In genomic region chr13:42828978-42829377, GRCm38 (mm10) we compare ENCODE assay signal across 8 mouse cellular contexts.
DNase-seq lines count a peak whose midpoint lies in the region; ATAC-seq and TF ChIP-seq lines count a peak whose summit lies in the region.

No protein-coding gene starts in this region.

- H3K9me3 ChIP-seq in CH12.LX (replicated peaks; ENCODE audit: low read length), result peaks cover 12% of the 10 kb centered on the region
- no peaks in the 10 kb centered on the region for H3K9me3 ChIP-seq in heart, embryonic 13.5 days
- H3K9me3 ChIP-seq in liver, embryonic 16.5 days (replicated peaks; ENCODE audit: control insufficient read depth, low read length), result no peaks in the 10 kb centered on the region

- no peak overlapping the region for H3K9ac ChIP-seq in CH12.LX (ENCODE audit: insufficient read depth, low read depth)
- H3K9ac ChIP-seq in heart, embryonic 13.5 days, result no peak overlapping the region
- H3K9ac ChIP-seq in liver, embryonic 16.5 days (ENCODE audit: low read depth, low read length), result no peak overlapping the region

- peaks cover 8 to 15% of the 10 kb centered on the region in 2 experiments for H3K4me1 ChIP-seq in CH12.LX (ENCODE audit: control insufficient read depth in 1 of 2, insufficient read depth in 2 of 2)
- H3K4me1 ChIP-seq in heart, embryonic 13.5 days, result peaks cover 12% of the 10 kb centered on the region
- no peaks in the 10 kb centered on the region for H3K4me1 ChIP-seq in liver, embryonic 16.5 days (ENCODE audit: control insufficient read depth, low read depth, low read length)

- TF ChIP-seq POLR2A in CH12.LX (IDR thresholded peaks at IDR 0.05; ENCODE audit: low read depth, low read length), result no peak

- H3K4me2 ChIP-seq in CH12.LX (ENCODE audit: insufficient read depth, low read depth, poor library complexity, severe bottlenecking), result peak overlapping the region; percentile 96
- H3K4me2 ChIP-seq in heart, embryonic 13.5 days, result peak overlapping the region; percentile 41
- no peak overlapping the region for H3K4me2 ChIP-seq in liver, embryonic 16.5 days (ENCODE audit: low read depth, low read length)

- TF ChIP-seq CTCF in CH12.LX (conservative IDR thresholded peaks at IDR 0.05 in 1 of 2, IDR thresholded peaks at IDR 0.05 in 1 of 2; ENCODE audit: low read depth in 2 of 2, low read length in 2 of 2), result no peak

- no peak for ATAC-seq in heart, embryonic 13.5 days (ENCODE audit: extremely low read depth, insufficient number of reproducible peaks, low FRiP score, low TSS enrichment)
- ATAC-seq in liver, embryonic 16.5 days (ENCODE audit: low read depth), result peak; percentile 32; the same call in 1 of the 2 replicates

- no peaks in the 10 kb centered on the region for H3K36me3 ChIP-seq in CH12.LX (replicated peaks in 1 of 2; ENCODE audit: control insufficient read depth in 1 of 2, insufficient read depth in 1 of 2, low read length in 1 of 2)
- H3K36me3 ChIP-seq in heart, embryonic 13.5 days, result no peaks in the 10 kb centered on the region
- no peaks in the 10 kb centered on the region for H3K36me3 ChIP-seq in liver, embryonic 16.5 days (ENCODE audit: control insufficient read depth, insufficient read depth)

- TF ChIP-seq EP300 in CH12.LX (IDR thresholded peaks at IDR 0.05; ENCODE audit: low read length), result no peak

- dilution Hi-C loops in CH12.LX (cut with MboI; ENCODE audit: extremely low pct_ligation_motif_present, extremely low pct_unique_long_range_greater_than_20kb, low sequenced_read_pairs), result no loop called here

- H3K27ac ChIP-seq in CH12.LX (ENCODE audit: insufficient read depth, low read depth), result no peak overlapping the region
- H3K27ac ChIP-seq in heart, embryonic 13.5 days (replicated peaks), result peak overlapping the region; percentile 21
- no peak overlapping the region for H3K27ac ChIP-seq in liver, embryonic 16.5 days (ENCODE audit: low read length)

- peak; percentile 6 for DNase-seq in adrenal gland, adult 8-10 months
- no peak for DNase-seq in adrenal gland, adult 18-20 months (ENCODE audit: low spot score in 2 of 2)
- no peak for DNase-seq in CH12.LX (ENCODE audit: extremely low read depth)
- DNase-seq in T-cell, adult 2 months (ENCODE audit: low spot score), result no peak
- no peak for DNase-seq in spleen, postnatal 10 days (ENCODE audit: low spot score in 2 of 2)
- DNase-seq in layer of hippocampus, adult 9-11 months, result no peak

- H3K4me3 ChIP-seq in CH12.LX (replicated peaks in 1 of 3; ENCODE audit: low read depth in 2 of 3, low read length in 2 of 3, poor library complexity in 1 of 3), result peak overlapping the region in 2 of 3 experiments; percentile 26 to 44
- no peak overlapping the region for H3K4me3 ChIP-seq in heart, embryonic 13.5 days
- no peak overlapping the region for H3K4me3 ChIP-seq in liver, embryonic 16.5 days (ENCODE audit: low read depth, low read length)

- no peak for TF ChIP-seq RAD21 in CH12.LX (IDR thresholded peaks at IDR 0.05; ENCODE audit: low read depth, low read length)

- 16% methylated on average over 9 of the region's 9 CpGs for WGBS in heart, embryonic 13.5 days
- 9% methylated on average over 9 of the region's 9 CpGs for WGBS in liver, embryonic 16.5 days (ENCODE audit: insufficient replicate concordance)

- in situ Hi-C loops in CH12.LX (cut with MboI; ENCODE audit: low pct_ligation_motif_present, low pct_unique_long_range_greater_than_20kb, low sequenced_read_pairs), result no loop called here

- H3K79me2 ChIP-seq in CH12.LX (replicated peaks; ENCODE audit: control insufficient read depth, extremely low read depth, insufficient read depth, poor library complexity, severe bottlenecking), result no peaks in the 10 kb centered on the region

- H3K27me3 ChIP-seq in CH12.LX (replicated peaks), result no peaks in the 10 kb centered on the region
- H3K27me3 ChIP-seq in heart, embryonic 13.5 days (replicated peaks), result no peaks in the 10 kb centered on the region
- no peaks in the 10 kb centered on the region for H3K27me3 ChIP-seq in liver, embryonic 16.5 days (ENCODE audit: control insufficient read depth, insufficient read depth, low read depth, low read length)

TF ChIP-seq in CH12.LX, 34 proteins besides CTCF, POLR2A, EP300 and RAD21:
- TF ChIP-seq ETS1 (conservative IDR thresholded peaks at IDR 0.05; ENCODE audit: low read depth, low read length), result no peak
- TF ChIP-seq SIN3A (IDR thresholded peaks at IDR 0.05; ENCODE audit: low read length), result 0 out of 2 replicates have a peak, but pooled peaks have one; percentile 18
TF ChIP-seq in CH12.LX: peak in this region for 1.

Comparison
In these comparisons a context has a peak if more than half of its experiments do, and no peak if none do; other contexts are left out.
1. H3K4me3 ChIP-seq: peak in CH12.LX (2 of 3); none in heart, embryonic 13.5 days (single experiment) and liver, embryonic 16.5 days (single experiment).